Mouse (Mus musculus) frontal cortex, postnatal 10 days (tissue): ENCODE results near the gene Tekt3.

Experiments used
- DNase-seq, 2 experiments: peaks; one replicate each; pipeline ENCODE4 v3.0.0; 2022; ENCODE audit warnings: low spot score in 2 of 2, mixed read lengths in 1 of 2

Gene Tekt3

GRCm38 (mm10) chr11:63125832-63126456, 64.5 kb downstream of the Tekt3 start:
- DNase-seq = no peak

GRCm38 (mm10) chr11:63126976-63127375, 65.5 kb downstream of the Tekt3 start:
- DNase-seq = no peak

GRCm38 (mm10) chr11:63127513-63127912, 66.1 kb downstream of the Tekt3 start:
- no peak for DNase-seq

GRCm38 (mm10) chr11:63128784-63129183, 67.3 kb downstream of the Tekt3 start, which contains the start of gene Pmp22:
Gene Pmp22 (plus strand): TSS chr11:63128982.
- no peak for DNase-seq

- no peak for DNase-seq
Measured at GRCm38 (mm10) chr11:63129375-63129774, 67.9 kb downstream of the Tekt3 start.

GRCm38 (mm10) chr11:63129840-63130239, 68.4 kb downstream of the Tekt3 start:
- DNase-seq = no peak

GRCm38 (mm10) chr11:63130497-63130896, 69.0 kb downstream of the Tekt3 start:
- no peak for DNase-seq

GRCm38 (mm10) chr11:63131001-63131692, 69.7 kb downstream of the Tekt3 start:
- DNase-seq = no peak

GRCm38 (mm10) chr11:63131693-63132040, 70.2 kb downstream of the Tekt3 start:
- no peak for DNase-seq

- DNase-seq = no peak
Measured at GRCm38 (mm10) chr11:63132151-63132500, 70.7 kb downstream of the Tekt3 start.

- peak; percentile 45 to 63 for DNase-seq
Measured at GRCm38 (mm10) chr11:63132501-63133435, 71.3 kb downstream of the Tekt3 start.

GRCm38 (mm10) chr11:63134021-63134420, 72.6 kb downstream of the Tekt3 start:
- no peak for DNase-seq

GRCm38 (mm10) chr11:63134742-63135482, 73.5 kb downstream of the Tekt3 start:
- DNase-seq = no peak

GRCm38 (mm10) chr11:63135622-63136021, 74.2 kb downstream of the Tekt3 start:
- DNase-seq = peak; percentile 87 to 91

GRCm38 (mm10) chr11:63136205-63136604, 74.8 kb downstream of the Tekt3 start:
- no peak for DNase-seq

- no peak for DNase-seq
Measured at GRCm38 (mm10) chr11:63136836-63137416, 75.5 kb downstream of the Tekt3 start.

GRCm38 (mm10) chr11:63138739-63139138, 77.3 kb downstream of the Tekt3 start:
- no peak for DNase-seq

- no peak for DNase-seq
Measured at GRCm38 (mm10) chr11:63142311-63142710, 80.9 kb downstream of the Tekt3 start.

GRCm38 (mm10) chr11:63142816-63143215, 81.4 kb downstream of the Tekt3 start:
- DNase-seq = no peak

GRCm38 (mm10) chr11:63143486-63143885, 82.0 kb downstream of the Tekt3 start:
- DNase-seq = no peak
